Mouse (Mus musculus) liver, embryonic 14.5 days (tissue): ENCODE measurements around the gene Gmfg.

Source experiments
- CTCF ChIP-seq: IDR thresholded peaks from 2 replicates; pipeline ENCODE4 v1.5.1; 2016; ENCODE audit warnings: antibody characterized with exemption, low read depth, control low read depth
- EP300 ChIP-seq: IDR thresholded peaks from 2 replicates; pipeline ENCODE4 v1.6.1; 2016; ENCODE audit warnings: antibody characterized with exemption, low read depth

- TF ChIP-seq CTCF: no peak
- TF ChIP-seq EP300: no peak
These were observed 9.5 kb upstream of the Gmfg start for GRCm38 (mm10) chr7:28427738-28428137.
